Mouse (Mus musculus) limb, embryonic 14.5 days (tissue): ENCODE data around the gene Slc9a4. TPM values are rescaled to one million over a fixed set of nuclear protein-coding genes. Genes with fewer than 3 reads are reported as not detected.

Source experiments
- ATAC-seq: fragments of 200-750 bp; cut with Nextera tagmentation; 2 replicates; pipeline ENCODE4 v1.8.0; 2017; ENCODE audit warnings: low read depth, moderate number of reproducible peaks, moderate TSS enrichment; ENCODE audit not compliant: low FRiP score
- DNase-seq: peaks from one replicate; pipeline ENCODE4 v3.0.0-alpha.2; 2015; ENCODE audit warnings: low spot score
- H3K27ac ChIP-seq: fragments of 300-500 bp; sonication (generic); replicated peaks from 2 replicates; pipeline ENCODE4 v1.5.1; 2014; ENCODE audit warnings: low read depth, mild to moderate bottlenecking, low read length, moderate library complexity, mixed read lengths
- H3K27me3 ChIP-seq: fragments of 300-500 bp; sonication (generic); 2 replicates; pipeline ENCODE4 v1.6.1; 2014; ENCODE audit warnings: low read length, mixed read lengths; ENCODE audit not compliant: control insufficient read depth, insufficient read depth
- H3K36me3 ChIP-seq: fragments of 300-500 bp; sonication (generic); 2 replicates; pipeline ENCODE4 v1.6.1; 2014; ENCODE audit warnings: mild to moderate bottlenecking, low read length, moderate library complexity, mixed read lengths; ENCODE audit not compliant: control insufficient read depth, insufficient read depth
- H3K4me1 ChIP-seq: fragments of 300-500 bp; sonication (generic); 2 replicates; pipeline ENCODE4 v1.6.1; 2014; ENCODE audit warnings: antibody characterized with exemption, low read length, mixed read lengths; ENCODE audit not compliant: control insufficient read depth, insufficient read depth
- H3K4me2 ChIP-seq: fragments of 300-500 bp; sonication (generic); replicated peaks from 2 replicates; pipeline ENCODE4 v1.6.1; 2014; ENCODE audit warnings: low read depth, mild to moderate bottlenecking, low read length, moderate library complexity; ENCODE audit not compliant: severe bottlenecking
- H3K4me3 ChIP-seq: fragments of 300-500 bp; sonication (generic); replicated peaks from 2 replicates; pipeline ENCODE4 v1.5.1; 2014; ENCODE audit warnings: low read length
- H3K9ac ChIP-seq: fragments of 300-500 bp; sonication (generic); 2 replicates; pipeline ENCODE4 v1.6.1; 2014; ENCODE audit warnings: mild to moderate bottlenecking, low read depth, low read length, moderate library complexity; ENCODE audit not compliant: severe bottlenecking
- H3K9me3 ChIP-seq: fragments of 300-500 bp; sonication (generic); 2 replicates; pipeline ENCODE4 v1.6.1; 2016; ENCODE audit warnings: low read length; ENCODE audit not compliant: control insufficient read depth
- POLR2A ChIP-seq: fragments of 200-500 bp; IDR thresholded peaks from 2 replicates; pipeline ENCODE4 v1.8.0; 2012; ENCODE audit warnings: inconsistent platforms, mild to moderate bottlenecking, moderate library complexity, borderline replicate concordance; ENCODE audit not compliant: insufficient read depth, insufficient read length; ENCODE audit errors: extremely low read depth
- WGBS: fragments of 180-500 bp; shearing (Covaris S2); extraction: QIAGEN DNeasy Blood & Tissue Kit; methylation state at CpG from one replicate; pipeline ENCODE4 v1.1.7; 2014; 5-methylcytosine and 5-hydroxymethylcytosine counted together
- polyA plus RNA-seq, 2 experiments: library from polyadenylated mRNA; depleted of rRNA in 1 of 2; stranded (reverse) in 1 of 2; unstranded in 1 of 2; fragments of >200 nt; fragmentation: Nextera tagmentation in 1 of 2; extraction: Ambion mirVana in 1 of 2; gene quantifications; 2 replicates each; pipeline versions ENCODE4 v1.2.1 to v1.2.3; 2012 to 2014

Gene Slc9a4
- polyA plus RNA-seq, 2 experiments: 0.04 TPM; not detected in 1

DNA sequence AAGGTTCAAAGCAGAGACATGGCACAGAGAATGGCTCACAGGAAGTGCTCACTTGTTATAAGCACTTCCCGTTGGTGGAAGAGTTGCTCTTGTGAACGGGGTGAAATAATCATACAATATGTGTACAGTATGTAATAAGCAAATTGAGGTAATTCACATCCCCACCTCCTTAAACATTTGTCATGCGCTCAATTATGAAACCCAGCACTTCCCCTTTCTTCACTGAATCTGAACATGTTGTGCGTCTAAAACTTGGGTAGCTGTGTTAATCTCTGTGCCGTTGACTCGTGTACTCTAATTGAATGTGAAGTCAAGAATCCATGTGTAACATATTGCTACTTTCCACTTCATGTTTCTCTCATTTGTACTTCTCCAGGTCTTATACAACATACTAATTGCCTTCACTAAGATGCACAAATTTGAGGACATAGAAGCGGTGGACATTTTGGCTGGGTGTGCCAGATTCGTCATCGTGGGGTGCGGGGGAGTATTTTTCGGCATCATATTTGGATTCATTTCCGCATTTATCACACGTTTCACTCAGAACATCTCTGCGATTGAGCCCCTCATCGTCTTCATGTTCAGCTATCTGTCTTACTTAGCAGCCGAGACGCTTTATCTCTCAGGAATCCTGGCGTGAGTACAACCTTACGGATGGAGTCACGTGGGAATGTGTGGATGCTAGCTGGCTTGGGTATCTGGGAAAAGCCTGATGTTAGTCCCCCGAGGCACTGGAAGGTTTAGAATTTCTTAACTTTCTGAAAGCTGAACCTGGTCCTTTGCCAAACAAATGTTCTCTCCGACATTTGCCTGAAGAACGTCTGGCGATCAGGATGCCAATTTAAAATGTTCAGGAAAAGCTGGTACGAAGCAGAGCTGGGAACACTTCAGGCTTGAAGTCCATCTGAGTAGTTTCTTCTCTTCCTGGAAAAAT, 20.8 kb downstream of the Slc9a4 start:
- DNase-seq: peak; percentile 74
- TF ChIP-seq POLR2A: no peak
- Histone ChIP-seq H3K4me2 (no peak overlapping the region), H3K9me3 (no peaks in the 10 kb centered on the region), H3K27ac (no peak overlapping the region), H3K4me3 (no peak overlapping the region), H3K9ac (no peak overlapping the region), H3K4me1 (peaks cover 9% of the 10 kb centered on the region; the same call in 1 of the 2 replicates), H3K27me3 (no peaks in the 10 kb centered on the region), H3K36me3 (no peaks in the 10 kb centered on the region)
- no peak for ATAC-seq
- WGBS: 67% methylated on average over 25 of the region's 25 CpGs

DNA sequence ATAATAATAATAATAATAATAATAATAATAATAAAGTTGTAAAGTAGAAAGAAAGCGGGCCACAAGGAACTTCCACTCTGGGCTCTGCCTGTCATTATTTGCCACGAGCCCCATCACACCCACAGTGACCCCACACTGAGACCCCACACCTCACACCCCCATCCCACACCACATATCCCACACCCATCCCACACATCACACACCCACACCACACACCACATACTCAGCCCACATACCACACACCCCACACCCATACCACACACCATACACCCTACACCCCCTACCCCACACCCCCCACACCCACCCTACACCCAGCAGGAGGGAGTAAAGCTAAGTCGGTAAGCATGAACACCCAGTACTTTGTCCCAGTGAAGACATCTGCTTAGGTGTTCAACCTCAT, 21.6 kb downstream of the Slc9a4 start:
- Histone ChIP-seq H3K36me3 (no peaks in the 10 kb centered on the region), H3K27me3 (no peaks in the 10 kb centered on the region), H3K27ac (no peak overlapping the region), H3K9ac (no peak overlapping the region), H3K4me1 (peaks cover 9% of the 10 kb centered on the region; the same call in 1 of the 2 replicates), H3K4me2 (no peak overlapping the region), H3K4me3 (no peak overlapping the region), H3K9me3 (no peaks in the 10 kb centered on the region)
- WGBS: 69% methylated on average over 3 of the region's 3 CpGs
- ATAC-seq: no peak
- no peak for DNase-seq
- no peak for TF ChIP-seq POLR2A

DNA sequence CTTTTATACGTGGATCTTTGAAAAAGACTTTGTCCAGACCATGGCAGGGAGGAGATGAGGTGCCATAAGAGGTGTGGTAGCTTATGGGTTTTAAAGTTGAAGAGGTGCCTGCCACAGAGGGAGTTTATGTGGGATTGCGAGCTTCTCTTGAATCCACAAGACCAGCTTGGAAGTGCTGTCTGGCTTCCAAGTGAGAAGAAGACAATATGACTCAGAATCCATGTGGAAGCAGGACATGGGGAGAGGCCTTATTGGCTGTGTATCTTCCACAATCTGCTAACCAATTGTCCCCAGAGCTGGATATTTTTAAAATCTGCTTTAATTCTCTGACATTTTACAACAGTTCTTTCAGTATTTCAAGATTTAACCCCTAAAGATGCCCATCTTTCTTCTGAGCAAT, 33.3 kb downstream of the Slc9a4 start:
- TF ChIP-seq POLR2A: no peak
- Histone ChIP-seq H3K4me1 (no peaks in the 10 kb centered on the region), H3K27me3 (no peaks in the 10 kb centered on the region), H3K4me2 (no peak overlapping the region), H3K27ac (no peak overlapping the region), H3K36me3 (no peaks in the 10 kb centered on the region), H3K4me3 (no peak overlapping the region), H3K9ac (no peak overlapping the region), H3K9me3 (no peaks in the 10 kb centered on the region)
- DNase-seq (no peak), ATAC-seq (no peak)
- 74% methylated on average over 2 of the region's 2 CpGs for WGBS

DNA sequence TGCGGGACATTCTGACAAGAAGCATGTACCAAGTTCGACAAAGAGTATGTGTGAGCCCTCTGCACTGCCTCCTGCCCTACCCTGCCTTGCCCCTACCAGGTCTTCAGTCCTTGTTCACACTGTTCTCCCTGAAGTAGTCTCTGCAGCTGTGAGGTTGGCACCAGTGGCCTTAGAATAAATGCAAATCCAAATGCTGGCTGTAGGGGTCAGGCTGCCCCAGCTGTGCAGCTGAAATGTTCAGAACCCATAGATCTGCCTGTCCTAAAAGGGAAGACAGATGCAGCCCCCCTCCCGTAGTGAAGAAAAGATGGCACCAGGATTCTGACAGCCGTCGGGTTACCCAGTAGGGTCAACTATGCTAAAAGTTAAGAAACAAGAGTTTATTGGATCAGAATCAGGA, 39.2 kb downstream of the Slc9a4 start:
- no peak overlapping the region for H3K4me3 ChIP-seq
- ATAC-seq (no peak), DNase-seq (no peak)
- no peaks in the 10 kb centered on the region for H3K36me3 ChIP-seq
- no peaks in the 10 kb centered on the region for H3K27me3 ChIP-seq
- WGBS: 72% methylated on average over 5 of the region's 5 CpGs
- no peaks in the 10 kb centered on the region for H3K4me1 ChIP-seq
- no peak for TF ChIP-seq POLR2A
- no peak overlapping the region for H3K27ac ChIP-seq
- no peak overlapping the region for H3K4me2 ChIP-seq
- no peaks in the 10 kb centered on the region for H3K9me3 ChIP-seq
- H3K9ac ChIP-seq: no peak overlapping the region

DNA sequence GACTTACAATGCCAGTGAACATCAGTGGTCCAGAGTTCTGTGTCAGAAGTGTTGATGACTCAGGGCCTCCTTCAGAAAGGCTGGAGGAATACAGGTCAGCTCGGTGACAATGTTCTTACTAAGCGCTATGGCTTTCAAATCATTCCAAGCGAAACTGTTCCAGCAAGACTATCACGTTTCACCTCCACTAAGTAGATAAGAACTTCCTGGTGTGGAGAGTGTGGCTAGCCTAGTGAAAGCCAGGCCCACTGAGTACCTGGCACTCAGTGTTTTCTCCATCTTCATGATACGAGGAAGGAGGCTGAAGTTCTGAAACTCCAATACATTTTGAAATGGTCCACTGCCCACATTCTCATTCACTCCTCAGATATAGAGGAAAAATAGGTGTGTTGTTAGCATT, 40.0 kb downstream of the Slc9a4 start:
- no peak overlapping the region for H3K4me3 ChIP-seq
- 78% methylated on average over 5 of the region's 5 CpGs for WGBS
- no peaks in the 10 kb centered on the region for H3K36me3 ChIP-seq
- H3K4me1 ChIP-seq: no peaks in the 10 kb centered on the region
- ATAC-seq (no peak), DNase-seq (no peak)
- no peak for TF ChIP-seq POLR2A
- no peak overlapping the region for H3K4me2 ChIP-seq
- H3K27ac ChIP-seq: no peak overlapping the region
- H3K27me3 ChIP-seq: no peaks in the 10 kb centered on the region
- no peak overlapping the region for H3K9ac ChIP-seq
- H3K9me3 ChIP-seq: no peaks in the 10 kb centered on the region
